Mouse (Mus musculus): ENCODE measurements around the gene Ndufv3.
A peak's percentile ranks its signal among the peaks of the same experiment; 100 is the strongest.

Gene Ndufv3

GRCm38 (mm10) chr17:31503936-31504335 is 16.0 kb upstream of the Ndufv3 start:
- Histone ChIP-seq H3K4me1 (replicated peaks; ENCODE audit: low read depth, low read length) (peaks cover 71% of the 10 kb centered on the region), H3K27me3 (ENCODE audit: insufficient read depth, low read length) (no peaks in the 10 kb centered on the region), H3K36me3 (ENCODE audit: insufficient read depth, low read length) (peaks cover 99% of the 10 kb centered on the region), H3K4me3 (replicated peaks; ENCODE audit: low read length) (peak overlapping the region; percentile 24; the same call in 1 of the 2 replicates), H3K9me3 (ENCODE audit: low read length) (no peaks in the 10 kb centered on the region)
- TF ChIP-seq NANOG (IDR thresholded peaks at IDR 0.05; ENCODE audit: borderline replicate concordance, low read length) = no peak
- TF ChIP-seq POU5F1 (IDR thresholded peaks at IDR 0.05; ENCODE audit: borderline replicate concordance, low read length) = no peak
- TF ChIP-seq CTCF (conservative IDR thresholded peaks at IDR 0.05; ENCODE audit: low read length) = no peak

- TF ChIP-seq NANOG (IDR thresholded peaks at IDR 0.05; ENCODE audit: borderline replicate concordance, low read length) (no peak), CTCF (conservative IDR thresholded peaks at IDR 0.05; ENCODE audit: low read length) (no peak), POU5F1 (IDR thresholded peaks at IDR 0.05; ENCODE audit: borderline replicate concordance, low read length) (no peak)
- Histone ChIP-seq H3K9me3 (ENCODE audit: low read length) (no peaks in the 10 kb centered on the region), H3K4me1 (replicated peaks; ENCODE audit: low read depth, low read length) (peaks cover 70% of the 10 kb centered on the region), H3K27me3 (ENCODE audit: insufficient read depth, low read length) (no peaks in the 10 kb centered on the region), H3K36me3 (ENCODE audit: insufficient read depth, low read length) (peaks cover 99% of the 10 kb centered on the region), H3K4me3 (replicated peaks; ENCODE audit: low read length) (peak overlapping the region; percentile 24)
Measured at GRCm38 (mm10) chr17:31505013-31505412, 14.9 kb upstream of the Ndufv3 start.

- H3K4me1 ChIP-seq (replicated peaks; ENCODE audit: low read depth, low read length) = peaks cover 73% of the 10 kb centered on the region
- no peak for TF ChIP-seq NANOG (IDR thresholded peaks at IDR 0.05; ENCODE audit: borderline replicate concordance, low read length)
- TF ChIP-seq CTCF (conservative IDR thresholded peaks at IDR 0.05; ENCODE audit: low read length) = no peak
- TF ChIP-seq POU5F1 (IDR thresholded peaks at IDR 0.05; ENCODE audit: borderline replicate concordance, low read length) = no peak
Measured at GRCm38 (mm10) chr17:31506282-31506681, 13.6 kb upstream of the Ndufv3 start.

GRCm38 (mm10) chr17:31510944-31511343 is 9.0 kb upstream of the Ndufv3 start:
- Histone ChIP-seq H3K27me3 (ENCODE audit: insufficient read depth, low read length) (no peaks in the 10 kb centered on the region), H3K4me3 (replicated peaks; ENCODE audit: low read length) (peak overlapping the region; percentile 92), H3K36me3 (ENCODE audit: insufficient read depth, low read length) (peaks cover 47% of the 10 kb centered on the region), H3K9me3 (ENCODE audit: low read length) (no peaks in the 10 kb centered on the region), H3K4me1 (replicated peaks; ENCODE audit: low read depth, low read length) (peaks cover 48% of the 10 kb centered on the region)
- TF ChIP-seq CTCF (conservative IDR thresholded peaks at IDR 0.05; ENCODE audit: low read length) (peak; percentile 51), POU5F1 (IDR thresholded peaks at IDR 0.05; ENCODE audit: borderline replicate concordance, low read length) (no peak)

More at GRCm38 (mm10) chr17:31506282-31506681, 13.6 kb upstream of the Ndufv3 start:
- Histone ChIP-seq H3K27me3 (ENCODE audit: insufficient read depth, low read length) (no peaks in the 10 kb centered on the region), H3K9me3 (ENCODE audit: low read length) (no peaks in the 10 kb centered on the region), H3K4me3 (replicated peaks; ENCODE audit: low read length) (no peak overlapping the region), H3K36me3 (ENCODE audit: insufficient read depth, low read length) (peaks cover 93% of the 10 kb centered on the region)

GRCm38 (mm10) chr17:31511792-31512495 is 8.0 kb upstream of the Ndufv3 start:
- Histone ChIP-seq H3K9me3 (ENCODE audit: low read length) (no peaks in the 10 kb centered on the region), H3K4me3 (replicated peaks; ENCODE audit: low read length) (peak overlapping the region; percentile 92), H3K36me3 (ENCODE audit: insufficient read depth, low read length) (peaks cover 37% of the 10 kb centered on the region), H3K4me1 (replicated peaks; ENCODE audit: low read depth, low read length) (peaks cover 38% of the 10 kb centered on the region), H3K27me3 (ENCODE audit: insufficient read depth, low read length) (no peaks in the 10 kb centered on the region)
- TF ChIP-seq NANOG (IDR thresholded peaks at IDR 0.05; ENCODE audit: borderline replicate concordance, low read length) = no peak
- no peak for TF ChIP-seq CTCF (conservative IDR thresholded peaks at IDR 0.05; ENCODE audit: low read length)
- TF ChIP-seq POU5F1 (IDR thresholded peaks at IDR 0.05; ENCODE audit: borderline replicate concordance, low read length) = no peak

GRCm38 (mm10) chr17:31512593-31512992 is 7.3 kb upstream of the Ndufv3 start:
- Histone ChIP-seq H3K9me3 (ENCODE audit: low read length) (no peaks in the 10 kb centered on the region), H3K36me3 (ENCODE audit: insufficient read depth, low read length) (peaks cover 30% of the 10 kb centered on the region), H3K4me1 (replicated peaks; ENCODE audit: low read depth, low read length) (peaks cover 31% of the 10 kb centered on the region), H3K27me3 (ENCODE audit: insufficient read depth, low read length) (no peaks in the 10 kb centered on the region), H3K4me3 (replicated peaks; ENCODE audit: low read length) (peak overlapping the region; percentile 92)
- TF ChIP-seq CTCF (conservative IDR thresholded peaks at IDR 0.05; ENCODE audit: low read length) = no peak
- no peak for TF ChIP-seq POU5F1 (IDR thresholded peaks at IDR 0.05; ENCODE audit: borderline replicate concordance, low read length)
- TF ChIP-seq NANOG (IDR thresholded peaks at IDR 0.05; ENCODE audit: borderline replicate concordance, low read length) = no peak

- no peak overlapping the region for H3K4me3 ChIP-seq (replicated peaks; ENCODE audit: low read length)
- H3K4me1 ChIP-seq (replicated peaks; ENCODE audit: low read depth, low read length) = peaks cover 37% of the 10 kb centered on the region
- peaks cover 9% of the 10 kb centered on the region for H3K36me3 ChIP-seq (ENCODE audit: insufficient read depth, low read length)
- TF ChIP-seq POU5F1 (IDR thresholded peaks at IDR 0.05; ENCODE audit: borderline replicate concordance, low read length) (no peak), CTCF (conservative IDR thresholded peaks at IDR 0.05; ENCODE audit: low read length) (no peak), NANOG (IDR thresholded peaks at IDR 0.05; ENCODE audit: borderline replicate concordance, low read length) (no peak)
- no peaks in the 10 kb centered on the region for H3K9me3 ChIP-seq (ENCODE audit: low read length)
- no peaks in the 10 kb centered on the region for H3K27me3 ChIP-seq (ENCODE audit: insufficient read depth, low read length)
Measured at GRCm38 (mm10) chr17:31514696-31515095, 5.2 kb upstream of the Ndufv3 start.

GRCm38 (mm10) chr17:31519344-31519945 is 470 bp upstream of the Ndufv3 start:
- H3K4me3 ChIP-seq (replicated peaks; ENCODE audit: low read length) = peak overlapping the region; percentile 97
- H3K36me3 ChIP-seq (ENCODE audit: insufficient read depth, low read length) = peaks cover 32% of the 10 kb centered on the region
- peaks cover 44% of the 10 kb centered on the region for H3K4me1 ChIP-seq (replicated peaks; ENCODE audit: low read depth, low read length)
- H3K27me3 ChIP-seq (ENCODE audit: insufficient read depth, low read length) = no peaks in the 10 kb centered on the region
- no peaks in the 10 kb centered on the region for H3K9me3 ChIP-seq (ENCODE audit: low read length)
- no peak for TF ChIP-seq POU5F1 (IDR thresholded peaks at IDR 0.05; ENCODE audit: borderline replicate concordance, low read length)
- no peak for TF ChIP-seq NANOG (IDR thresholded peaks at IDR 0.05; ENCODE audit: borderline replicate concordance, low read length)
- TF ChIP-seq CTCF (conservative IDR thresholded peaks at IDR 0.05; ENCODE audit: low read length) = no peak

All from E14TG2a.4 (cell line).